Mouse (Mus musculus): ENCODE measurements around the gene Adk.

- TF ChIP-seq EP300 (IDR thresholded peaks at IDR 0.05; ENCODE audit: low read depth) (no peak), CTCF (IDR thresholded peaks at IDR 0.05; ENCODE audit: low read depth) (no peak)
Observed at GRCm38 (mm10) chr14:21221574-21222138, 169.3 kb downstream of the Adk start.

All from heart, postnatal 0 days (tissue).